Mouse (Mus musculus): ENCODE data around the gene Exosc2. TPM values are rescaled to one million over a fixed set of nuclear protein-coding genes. Genes with fewer than 3 reads are reported as not detected.

Gene Exosc2
- polyA plus RNA-seq, 1 experiment from 2014 or later: 77.9 TPM

- Histone ChIP-seq H3K4me1 (replicated peaks) (no peaks in the 10 kb centered on the region), H3K9me3 (no peaks in the 10 kb centered on the region), H3K4me3 (no peak overlapping the region), H3K27me3 (ENCODE audit: insufficient read depth, poor library complexity, severe bottlenecking) (no peaks in the 10 kb centered on the region), H3K36me3 (peaks cover 4% of the 10 kb centered on the region; the same call in 1 of the 2 replicates), H3K27ac (no peak overlapping the region)
- no peak for DNase-seq (ENCODE audit: low spot score)
- WGBS: 86% methylated on average over 6 of the region's 6 CpGs
These were observed 48.8 kb downstream of the Exosc2 start for GRCm38 (mm10) chr2:31719202-31719880.

- Histone ChIP-seq H3K27ac (no peak overlapping the region), H3K36me3 (peaks cover 2% of the 10 kb centered on the region; the same call in 1 of the 2 replicates), H3K9me3 (no peaks in the 10 kb centered on the region), H3K4me1 (replicated peaks) (no peaks in the 10 kb centered on the region), H3K27me3 (ENCODE audit: insufficient read depth, poor library complexity, severe bottlenecking) (no peaks in the 10 kb centered on the region), H3K4me3 (no peak overlapping the region)
- no peak for DNase-seq (ENCODE audit: low spot score)
- 91% methylated on average over 2 of the region's 2 CpGs for WGBS
These were observed 49.4 kb downstream of the Exosc2 start for GRCm38 (mm10) chr2:31719944-31720343.

DNA sequence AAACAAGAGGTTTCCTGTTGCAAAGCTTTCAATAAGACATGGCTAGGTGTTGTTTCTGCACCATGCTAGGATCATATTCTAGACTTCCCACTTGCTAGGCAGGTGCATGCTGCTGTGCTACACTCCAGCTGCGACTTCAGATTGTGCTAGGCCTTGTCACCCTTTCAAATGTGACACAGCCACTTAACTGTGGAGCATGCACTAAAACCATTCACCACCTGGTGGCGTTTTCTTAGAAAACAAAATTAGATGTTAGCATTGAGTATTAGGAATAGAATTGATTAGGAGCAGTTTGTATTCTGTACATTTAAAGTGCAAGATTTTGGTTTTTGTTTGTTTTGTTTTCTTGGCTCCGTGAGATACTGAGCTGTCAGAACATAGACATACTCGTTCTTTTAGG lies 50.3 kb downstream of the Exosc2 start:
- no peak overlapping the region for H3K4me3 ChIP-seq
- H3K9me3 ChIP-seq: no peaks in the 10 kb centered on the region
- no peak for DNase-seq (ENCODE audit: low spot score)
- no peak overlapping the region for H3K27ac ChIP-seq
- H3K27me3 ChIP-seq (ENCODE audit: insufficient read depth, poor library complexity, severe bottlenecking): no peaks in the 10 kb centered on the region
- no peaks in the 10 kb centered on the region for H3K36me3 ChIP-seq
- 64% methylated on average over 4 of the region's 4 CpGs for WGBS
- H3K4me1 ChIP-seq (replicated peaks): no peaks in the 10 kb centered on the region

DNA sequence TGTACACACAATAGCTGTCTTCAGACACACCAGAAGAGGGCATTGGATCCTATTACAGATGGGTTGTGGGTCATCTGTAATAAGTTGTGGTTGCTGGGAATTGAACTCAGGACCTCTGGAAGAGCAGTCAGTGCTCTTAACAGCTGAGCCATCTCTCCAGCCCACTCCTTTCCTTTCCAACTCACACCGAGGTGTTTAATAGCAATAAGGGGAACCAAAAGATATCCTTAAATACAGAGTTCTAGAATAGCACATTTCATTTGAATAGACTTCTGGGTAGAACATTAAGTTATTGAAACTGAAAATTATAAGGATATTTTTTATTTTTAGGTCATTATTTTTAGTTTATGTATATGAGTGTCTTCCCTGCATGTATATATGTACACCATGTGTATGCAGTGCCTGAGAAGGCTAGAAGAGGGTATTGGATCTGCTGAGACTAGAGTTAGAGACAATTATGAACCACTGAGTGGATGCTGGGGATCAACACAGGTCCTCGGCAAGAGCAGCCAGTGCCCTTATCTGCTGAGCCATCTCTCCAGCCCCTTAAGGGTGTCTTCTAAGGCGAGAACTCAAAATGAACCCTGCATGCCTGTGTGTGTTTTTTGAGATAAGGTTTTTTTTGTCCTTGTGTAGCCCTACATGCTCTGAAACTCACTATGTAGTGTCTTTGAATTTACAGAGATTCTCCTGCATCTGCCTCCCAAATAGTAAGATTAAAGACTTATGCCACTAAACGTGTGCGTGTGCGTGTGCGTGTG lies 54.4 kb downstream of the Exosc2 start:
- Histone ChIP-seq H3K27me3 (ENCODE audit: insufficient read depth, poor library complexity, severe bottlenecking) (no peaks in the 10 kb centered on the region), H3K27ac (no peak overlapping the region), H3K4me3 (no peak overlapping the region), H3K9me3 (no peaks in the 10 kb centered on the region), H3K36me3 (no peaks in the 10 kb centered on the region), H3K4me1 (replicated peaks) (peaks cover 4% of the 10 kb centered on the region)
- DNase-seq (ENCODE audit: low spot score): no peak
- WGBS: 94% methylated on average over 7 of the region's 7 CpGs

- WGBS: 88% methylated on average over 9 of the region's 9 CpGs
- no peak overlapping the region for H3K27ac ChIP-seq
- no peaks in the 10 kb centered on the region for H3K27me3 ChIP-seq (ENCODE audit: insufficient read depth, poor library complexity, severe bottlenecking)
- no peaks in the 10 kb centered on the region for H3K9me3 ChIP-seq
- H3K4me1 ChIP-seq (replicated peaks): peaks cover 8% of the 10 kb centered on the region
- no peak for DNase-seq (ENCODE audit: low spot score)
- H3K36me3 ChIP-seq: no peaks in the 10 kb centered on the region
- H3K4me3 ChIP-seq: no peak overlapping the region
These were observed 57.2 kb downstream of the Exosc2 start for GRCm38 (mm10) chr2:31727576-31728277.

- H3K36me3 ChIP-seq: no peaks in the 10 kb centered on the region
- no peak for DNase-seq (ENCODE audit: low spot score)
- 91% methylated on average over 5 of the region's 5 CpGs for WGBS
- peaks cover 8% of the 10 kb centered on the region for H3K4me1 ChIP-seq (replicated peaks)
- no peak overlapping the region for H3K27ac ChIP-seq
- H3K9me3 ChIP-seq: no peaks in the 10 kb centered on the region
- no peak overlapping the region for H3K4me3 ChIP-seq
- H3K27me3 ChIP-seq (ENCODE audit: insufficient read depth, poor library complexity, severe bottlenecking): no peaks in the 10 kb centered on the region
These were observed 60.1 kb downstream of the Exosc2 start for GRCm38 (mm10) chr2:31730640-31731039.

Other genes with a start within 250 kb of the Exosc2 start
- 11.8 and 15.0 TPM in 2 replicates for gene Ass1, start 200.5 kb upstream of the Exosc2 start, polyA plus RNA-seq (2016; fragmentation: Nextera tagmentation; extraction: Ambion mirVana)
- gene Fubp3, start 98.1 kb upstream of the Exosc2 start, polyA plus RNA-seq (2016; fragmentation: Nextera tagmentation; extraction: Ambion mirVana): 60.6 and 88.6 TPM in 2 replicates
- 3.8 and 8.1 TPM in 2 replicates for gene Prdm12, start 30.7 kb upstream of the Exosc2 start, polyA plus RNA-seq (2016; fragmentation: Nextera tagmentation; extraction: Ambion mirVana)
- gene Abl1, start 17.7 kb downstream of the Exosc2 start, polyA plus RNA-seq (2016; fragmentation: Nextera tagmentation; extraction: Ambion mirVana): 43.9 and 47.5 TPM in 2 replicates
- 0.12 and 0.20 TPM in 2 replicates for gene Qrfp, start 139.9 kb downstream of the Exosc2 start, polyA plus RNA-seq (2016; fragmentation: Nextera tagmentation; extraction: Ambion mirVana)
- gene Fibcd1, start 175.3 kb downstream of the Exosc2 start, polyA plus RNA-seq (2016; fragmentation: Nextera tagmentation; extraction: Ambion mirVana): 0.60 and 2.0 TPM in 2 replicates
- 8.4 and 8.6 TPM in 2 replicates for gene Lamc3, start 216.6 kb downstream of the Exosc2 start, polyA plus RNA-seq (2016; fragmentation: Nextera tagmentation; extraction: Ambion mirVana)